Mouse (Mus musculus) E14TG2a.4 (cell line): ENCODE results near the gene Tcfl5.

Source experiments
- CTCF ChIP-seq: conservative IDR thresholded peaks from 2 replicates; pipeline ENCODE4 v1.5.1; 2014; ENCODE audit warnings: low read length
- POU5F1 ChIP-seq: IDR thresholded peaks from 2 replicates; pipeline ENCODE4 v1.6.1; 2014; ENCODE audit warnings: low read length, borderline replicate concordance

DNA sequence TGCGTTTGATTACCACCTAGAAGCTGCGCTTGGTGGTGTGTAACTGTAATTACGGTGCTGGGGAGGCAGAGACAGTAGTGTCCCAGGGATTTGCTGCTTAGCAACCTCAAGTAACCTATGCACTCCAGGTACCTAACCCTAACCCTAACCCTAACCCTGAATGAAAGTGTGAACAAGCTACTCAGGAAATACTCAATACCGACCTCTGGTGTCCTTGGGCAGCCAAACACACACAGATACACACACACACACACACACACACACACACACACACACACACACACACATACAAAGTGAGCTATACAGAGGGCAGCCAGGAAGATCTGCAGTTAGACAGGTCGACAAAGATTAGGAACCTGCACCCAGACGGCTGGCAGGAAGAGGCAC is 53.8 kb downstream of the Tcfl5 start:
- no peak for TF ChIP-seq CTCF
- no peak for TF ChIP-seq POU5F1
